Mouse (Mus musculus) neural tube, embryonic 11.5 days (tissue): ENCODE results near the gene Zbtb3. TPM values are rescaled to one million over a fixed set of nuclear protein-coding genes. Genes with fewer than 3 reads are reported as not detected.

Source experiments
- ATAC-seq: fragments of 200-750 bp; cut with Nextera tagmentation; 2 replicates; pipeline ENCODE4 v1.8.0; 2017; ENCODE audit warnings: moderate number of reproducible peaks, mild to moderate bottlenecking, moderate TSS enrichment, moderate library complexity; ENCODE audit not compliant: insufficient read depth, low FRiP score, low TSS enrichment
- DNase-seq: peaks from one replicate; pipeline ENCODE4 v3.0.0-alpha.2; 2015; ENCODE audit warnings: low spot score
- H3K27ac ChIP-seq: fragments of 300-500 bp; sonication (generic); 2 replicates; pipeline ENCODE4 v1.5.1; 2014; ENCODE audit warnings: low read depth, mild to moderate bottlenecking, low read length
- H3K27me3 ChIP-seq: fragments of 300-500 bp; sonication (generic); 2 replicates; pipeline ENCODE4 v1.6.1; 2014; ENCODE audit warnings: mild to moderate bottlenecking, low read length, mixed read lengths; ENCODE audit not compliant: control insufficient read depth, insufficient read depth
- H3K36me3 ChIP-seq: fragments of 300-500 bp; sonication (generic); 2 replicates; pipeline ENCODE4 v1.6.1; 2014; ENCODE audit warnings: mild to moderate bottlenecking, low read length, moderate library complexity, mixed read lengths; ENCODE audit not compliant: control insufficient read depth, insufficient read depth
- H3K4me1 ChIP-seq: fragments of 300-500 bp; sonication (generic); 2 replicates; pipeline ENCODE4 v1.6.1; 2014; ENCODE audit warnings: low read length, mixed read lengths; ENCODE audit not compliant: control insufficient read depth, insufficient read depth
- H3K4me2 ChIP-seq: fragments of 300-500 bp; sonication (generic); 2 replicates; pipeline ENCODE4 v1.6.1; 2014; ENCODE audit warnings: low read depth, mild to moderate bottlenecking, moderate library complexity
- H3K4me3 ChIP-seq: fragments of 300-500 bp; sonication (generic); 2 replicates; pipeline ENCODE4 v1.5.1; 2014; ENCODE audit warnings: low read depth, low read length
- H3K9ac ChIP-seq: fragments of 300-500 bp; sonication (generic); 2 replicates; pipeline ENCODE4 v1.6.1; 2014; ENCODE audit warnings: mild to moderate bottlenecking, low read length
- H3K9me3 ChIP-seq: fragments of 300-500 bp; sonication (generic); 2 replicates; pipeline ENCODE4 v1.6.1; 2016; ENCODE audit warnings: low read length; ENCODE audit not compliant: control insufficient read depth
- WGBS: fragments of 180-500 bp; shearing (Covaris S2); extraction: QIAGEN DNeasy Blood & Tissue Kit; methylation state at CpG from one replicate; pipeline ENCODE4 v1.1.7; 2014; 5-methylcytosine and 5-hydroxymethylcytosine counted together
- polyA plus RNA-seq: library from polyadenylated mRNA; unstranded; fragments of >200 nt; fragmentation: Nextera tagmentation; extraction: Ambion mirVana; gene quantifications from 2 replicates; pipeline ENCODE4 v1.2.1, GENCODE M21; 2014

Gene Zbtb3
- polyA plus RNA-seq, 1 experiment from 2014 or later, result 7.2 TPM

DNA sequence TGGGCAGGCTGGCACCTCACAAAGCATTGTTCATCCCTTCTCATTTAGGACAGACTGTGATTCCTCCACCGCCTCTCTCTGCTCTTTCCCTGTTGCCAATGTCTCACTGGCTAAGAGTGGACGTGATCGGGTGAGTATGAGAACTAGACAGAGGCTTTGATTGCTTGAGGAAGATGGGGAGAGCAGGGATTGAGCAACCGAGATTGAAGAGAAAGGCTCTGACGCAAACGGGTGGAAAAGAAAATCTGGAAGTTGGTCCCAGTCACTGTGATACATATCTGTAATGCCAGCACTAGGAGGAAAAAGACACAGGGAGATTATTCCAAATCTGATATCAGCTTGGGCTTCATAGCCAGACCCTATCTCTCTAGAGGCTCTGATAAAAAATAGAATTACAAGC is 40.6 kb downstream of the Zbtb3 start:
- 92% methylated on average over 6 of the region's 6 CpGs for whole genome bisulfite sequencing
- DNase-seq, result no peak
- no peak for ATAC-seq
- Histone ChIP-seq H3K9me3 (no peaks in the 10 kb centered on the region), H3K36me3 (peaks cover 5% of the 10 kb centered on the region), H3K9ac (no peak overlapping the region), H3K27ac (no peak overlapping the region), H3K4me1 (peaks cover 12% of the 10 kb centered on the region), H3K4me2 (no peak overlapping the region), H3K27me3 (no peaks in the 10 kb centered on the region), H3K4me3 (no peak overlapping the region)

DNA sequence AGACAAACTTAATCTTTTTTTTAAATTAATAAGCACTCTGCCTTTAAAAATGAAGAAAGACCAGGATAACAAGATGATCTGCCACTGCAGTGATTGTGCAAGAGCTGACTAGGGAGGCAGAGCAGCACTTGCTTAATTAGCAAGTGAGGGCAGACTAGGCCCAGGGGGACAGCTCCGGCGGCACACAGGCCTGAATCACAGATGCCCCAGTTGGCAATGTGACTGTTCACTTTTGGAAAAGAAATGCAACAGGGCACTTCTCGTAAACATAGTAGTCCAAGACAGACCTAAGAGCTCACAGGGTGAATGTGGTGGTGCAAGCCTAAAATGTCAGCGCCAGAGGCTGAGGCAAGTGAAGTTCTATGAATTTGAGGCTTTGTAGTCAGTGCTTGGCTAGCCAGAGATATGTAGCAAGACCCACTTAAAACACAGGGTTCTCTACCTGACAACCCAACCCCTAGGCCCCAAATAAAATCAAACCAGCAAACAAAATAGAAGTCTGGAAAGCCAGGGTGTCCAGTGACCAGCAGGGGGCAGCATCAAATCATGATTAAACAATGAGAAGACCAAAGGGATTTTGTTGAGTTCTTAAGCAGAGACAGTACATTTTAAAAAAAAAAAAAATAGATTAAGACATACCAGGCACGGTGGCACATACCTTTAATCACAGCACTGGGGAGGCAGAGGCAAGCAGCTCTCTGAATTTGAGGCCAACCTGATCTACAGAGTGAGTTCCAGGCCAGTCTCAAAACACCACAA is 42.2 kb downstream of the Zbtb3 start:
- Histone ChIP-seq H3K4me2 (no peak overlapping the region), H3K9me3 (no peaks in the 10 kb centered on the region), H3K27me3 (no peaks in the 10 kb centered on the region), H3K36me3 (peaks cover 5% of the 10 kb centered on the region), H3K4me1 (peaks cover 6% of the 10 kb centered on the region; the same call in 1 of the 2 replicates), H3K9ac (no peak overlapping the region), H3K27ac (no peak overlapping the region), H3K4me3 (no peak overlapping the region)
- DNase-seq, result peak; percentile 71
- WGBS, result 76% methylated on average over 5 of the region's 5 CpGs
- no peak for ATAC-seq

DNA sequence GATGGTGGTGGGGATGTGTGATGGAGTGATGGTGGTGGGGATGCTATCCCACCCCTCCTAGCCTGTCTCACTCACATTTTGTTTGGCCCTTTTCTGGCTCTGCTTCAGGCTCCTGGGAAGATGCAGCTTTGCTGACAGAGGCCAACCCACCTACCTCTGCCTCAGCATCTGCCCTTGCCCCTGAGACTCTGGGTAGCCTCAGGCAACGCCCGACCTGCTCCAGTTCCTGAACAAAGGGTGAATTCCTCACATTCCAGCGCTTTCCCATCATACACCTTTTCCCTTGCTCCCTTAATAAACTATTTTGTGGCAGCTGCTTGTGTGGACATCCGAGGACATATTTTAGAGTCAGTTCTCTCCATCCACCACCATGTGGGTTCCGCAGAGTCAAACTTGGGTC is 46.0 kb downstream of the Zbtb3 start:
- WGBS, result 75% methylated on average over 5 of the region's 5 CpGs
- Histone ChIP-seq H3K9ac (no peak overlapping the region), H3K4me1 (no peaks in the 10 kb centered on the region), H3K27me3 (no peaks in the 10 kb centered on the region), H3K36me3 (peaks cover 5% of the 10 kb centered on the region), H3K4me2 (no peak overlapping the region), H3K9me3 (no peaks in the 10 kb centered on the region), H3K27ac (no peak overlapping the region), H3K4me3 (no peak overlapping the region)
- DNase-seq (no peak), ATAC-seq (no peak)

DNA sequence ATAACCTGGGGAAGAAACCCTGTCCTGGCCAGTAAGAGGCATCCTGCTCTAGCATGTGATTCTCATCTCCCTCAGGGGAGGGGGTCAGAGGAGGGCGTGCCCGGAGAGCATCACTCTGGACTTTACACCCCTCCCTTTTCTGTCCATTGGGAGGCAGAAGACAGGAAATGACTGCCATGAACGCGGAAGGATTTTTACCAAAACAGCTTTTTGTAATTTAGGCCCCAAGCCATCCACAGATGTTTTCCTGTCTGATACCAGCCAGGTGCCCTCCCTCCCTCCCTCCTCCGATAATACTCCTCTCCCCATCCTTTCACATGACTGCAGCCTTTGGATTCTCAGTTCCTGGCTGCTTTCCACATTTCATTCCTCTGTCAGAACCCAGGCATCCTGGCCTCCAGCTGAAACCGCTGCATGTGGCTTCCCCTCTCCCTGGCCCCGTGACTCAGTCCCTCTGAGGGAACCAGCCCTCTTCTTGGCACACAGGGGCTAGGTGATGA is 48.1 kb downstream of the Zbtb3 start, which contains the start of gene Lrrn4cl:
TSS of gene Lrrn4cl (plus strand) at position 367 of the 500 bp plus-strand sequence.
- 49% methylated on average over 7 of the region's 7 CpGs for WGBS
- Histone ChIP-seq H3K9me3 (no peaks in the 10 kb centered on the region), H3K9ac (peak within 1 kb of the TSS; percentile 32; the same call in 1 of the 2 replicates), H3K4me1 (no peaks in the 10 kb centered on the region), H3K4me2 (no peak within 1 kb of the TSS), H3K36me3 (peaks cover 5% of the 10 kb centered on the region), H3K27ac (no peak within 1 kb of the TSS), H3K27me3 (no peaks in the 10 kb centered on the region), H3K4me3 (no peak within 1 kb of the TSS)
- peak; percentile 31 for DNase-seq
- no peak for ATAC-seq

DNA sequence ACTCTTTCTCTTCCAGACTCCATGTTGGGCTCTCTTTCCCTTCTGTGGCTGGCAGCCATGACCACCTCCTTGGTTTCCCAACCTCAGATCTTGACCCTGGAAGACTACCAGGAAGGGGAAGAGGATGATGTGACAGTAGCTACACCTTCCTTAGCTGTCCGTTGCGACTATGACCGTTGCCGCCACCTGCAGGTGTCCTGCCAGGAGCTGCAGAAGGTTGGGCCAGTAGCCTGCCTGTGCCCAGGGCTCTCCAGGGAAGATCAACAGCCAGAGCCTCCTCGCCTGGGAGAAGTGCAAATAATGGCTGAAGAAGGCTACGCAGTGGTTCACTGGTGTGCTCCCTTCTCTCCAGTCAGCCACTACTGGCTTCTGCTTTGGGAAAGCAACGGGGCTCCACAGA is 49.3 kb downstream of the Zbtb3 start:
- Histone ChIP-seq H3K4me3 (no peak overlapping the region), H3K4me1 (no peaks in the 10 kb centered on the region), H3K4me2 (no peak overlapping the region), H3K9ac (no peak overlapping the region), H3K9me3 (no peaks in the 10 kb centered on the region), H3K36me3 (peaks cover 2% of the 10 kb centered on the region), H3K27me3 (no peaks in the 10 kb centered on the region), H3K27ac (no peak overlapping the region)
- DNase-seq (no peak), ATAC-seq (no peak)
- WGBS, result 56% methylated on average over 7 of the region's 7 CpGs

DNA sequence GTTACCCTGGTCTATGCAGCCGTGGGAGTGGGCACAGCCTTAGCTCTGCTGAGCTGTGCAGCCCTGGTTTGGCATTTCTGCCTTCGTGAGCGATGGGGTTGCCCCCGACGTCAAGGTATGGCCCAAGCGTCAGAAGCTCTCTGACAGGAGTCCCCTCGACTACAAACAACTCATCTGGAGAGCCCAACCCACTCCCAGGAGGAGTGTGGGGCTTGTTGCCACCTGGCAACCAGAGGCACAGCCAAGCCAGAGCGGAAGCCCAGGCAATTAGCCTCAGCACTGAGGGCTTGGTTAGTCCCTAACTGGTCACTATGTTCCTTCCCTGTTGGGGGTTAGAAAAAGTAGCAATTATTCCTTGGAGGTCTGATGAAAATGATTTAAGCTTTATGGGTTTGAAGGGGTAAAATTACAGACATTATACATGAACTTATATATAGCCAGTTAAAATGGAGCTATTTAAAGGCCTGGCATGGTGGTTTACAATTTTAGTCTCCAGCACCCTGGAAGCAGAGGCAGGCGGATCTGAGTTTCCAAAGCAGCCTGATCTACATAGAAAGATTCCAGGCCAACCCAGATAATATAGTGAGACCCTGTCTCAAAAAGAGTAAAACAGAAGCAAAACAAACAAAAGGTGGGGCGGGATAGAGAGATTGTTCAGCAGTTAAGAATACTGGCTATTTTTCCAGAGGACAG is 50.0 kb downstream of the Zbtb3 start:
- Histone ChIP-seq H3K4me2 (no peak overlapping the region), H3K9ac (no peak overlapping the region), H3K27me3 (no peaks in the 10 kb centered on the region), H3K27ac (no peak overlapping the region), H3K4me3 (no peak overlapping the region), H3K9me3 (no peaks in the 10 kb centered on the region), H3K4me1 (no peaks in the 10 kb centered on the region), H3K36me3 (no peaks in the 10 kb centered on the region; the same call in 1 of the 2 replicates)
- no peak for DNase-seq
- 58% methylated on average over 10 of the region's 10 CpGs for WGBS
- ATAC-seq, result no peak

DNA sequence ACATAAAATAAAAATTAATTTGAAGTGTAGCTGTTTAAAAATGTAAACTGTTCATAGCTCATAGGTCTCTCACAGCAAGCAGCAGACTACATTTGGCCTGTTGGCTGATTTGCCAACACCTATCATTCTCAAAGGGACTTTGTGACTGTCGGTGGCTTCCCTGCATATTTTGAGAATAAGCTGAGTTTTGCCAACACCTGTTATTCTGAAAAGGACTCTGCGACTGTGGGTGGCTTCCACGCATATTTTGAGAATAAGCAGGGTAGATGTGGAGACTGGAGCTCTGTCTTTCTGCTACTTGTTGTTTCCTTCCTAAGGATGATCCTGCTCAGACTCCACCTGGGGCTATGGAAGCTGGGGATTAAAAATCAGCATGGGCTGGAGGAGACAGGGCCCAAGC is 50.8 kb downstream of the Zbtb3 start:
- Histone ChIP-seq H3K4me2 (no peak overlapping the region), H3K27me3 (no peaks in the 10 kb centered on the region), H3K9ac (no peak overlapping the region), H3K27ac (no peak overlapping the region), H3K4me1 (no peaks in the 10 kb centered on the region), H3K4me3 (no peak overlapping the region), H3K36me3 (no peaks in the 10 kb centered on the region; the same call in 1 of the 2 replicates), H3K9me3 (no peaks in the 10 kb centered on the region)
- ATAC-seq, result no peak
- 85% methylated on average over 3 of the region's 3 CpGs for WGBS
- DNase-seq, result no peak
